Mouse (Mus musculus): ENCODE data around the gene Fam221b.
A peak's percentile ranks its signal among the peaks of the same experiment; 100 is the strongest.

Fam221b gene

GRCm38 (mm10) chr4:43668782-43669427 lies at the start of gene Fam221b, which contains the start of gene Tmem8b:
Fam221b (minus strand) TSS chr4:43669145.
Tmem8b (plus strand) TSS chr4:43668971.
- DNase-seq (ENCODE audit: extremely low spot score, low read depth, low spot score): no peak

DNA sequence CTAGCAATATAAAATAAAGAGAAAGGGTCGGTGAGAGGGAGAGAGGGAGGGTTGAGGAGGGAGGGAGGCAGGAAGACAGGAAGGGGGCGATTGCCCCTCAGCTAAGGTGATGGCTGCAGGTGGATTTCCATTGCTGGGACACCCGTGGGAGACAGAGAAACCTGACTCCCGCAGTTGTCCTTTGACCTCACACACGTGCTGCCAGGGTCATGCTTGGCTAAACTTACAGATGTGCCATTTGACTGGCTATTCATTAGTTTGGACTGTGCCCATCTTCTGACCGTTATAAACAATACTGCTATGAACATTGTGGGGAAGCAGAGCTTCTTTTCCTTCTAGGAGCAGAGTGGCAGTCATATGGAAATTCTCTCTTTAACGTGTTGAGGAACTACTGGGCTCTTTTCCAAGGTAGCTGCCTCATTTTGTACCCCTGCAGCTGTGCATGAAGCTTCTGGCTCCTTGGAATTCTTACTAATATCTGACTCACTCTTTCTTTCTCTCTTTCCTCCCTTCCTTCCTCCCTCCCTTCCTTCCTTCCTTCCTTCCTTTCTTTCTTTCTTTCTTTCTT lies 44.8 kb upstream of the Fam221b start:
- DNase-seq (ENCODE audit: extremely low spot score, low read depth, low spot score): no peak

GRCm38 (mm10) chr4:43711821-43712220 lies 42.9 kb upstream of the Fam221b start:
- peak; percentile 57 for DNase-seq (ENCODE audit: extremely low spot score, low read depth, low spot score)

DNA sequence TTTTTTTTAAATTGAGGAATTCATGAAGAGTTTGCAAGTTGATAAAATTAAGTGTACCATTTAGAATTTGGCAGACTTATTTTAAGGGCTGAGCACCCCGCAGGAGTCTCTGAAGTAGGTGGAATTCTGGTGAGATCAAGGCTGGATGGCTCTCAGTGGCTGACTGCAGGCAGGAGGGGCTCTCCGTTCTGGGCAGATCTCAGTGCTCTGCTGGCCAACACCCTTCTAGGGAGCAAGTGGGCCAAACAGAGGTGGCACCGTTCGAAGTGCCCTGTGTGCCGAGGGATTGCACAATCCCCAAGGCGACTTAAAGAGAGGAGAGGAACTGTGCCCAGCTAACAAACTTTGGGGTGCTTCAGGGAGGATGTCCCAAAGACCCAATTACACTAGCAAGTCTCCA lies 40.9 kb upstream of the Fam221b start, which contains the start of gene Olfr71:
Olfr71 (minus strand) TSS at position 387 of the 400 bp plus-strand sequence.
- no peak for DNase-seq (ENCODE audit: extremely low spot score, low read depth, low spot score)

DNA sequence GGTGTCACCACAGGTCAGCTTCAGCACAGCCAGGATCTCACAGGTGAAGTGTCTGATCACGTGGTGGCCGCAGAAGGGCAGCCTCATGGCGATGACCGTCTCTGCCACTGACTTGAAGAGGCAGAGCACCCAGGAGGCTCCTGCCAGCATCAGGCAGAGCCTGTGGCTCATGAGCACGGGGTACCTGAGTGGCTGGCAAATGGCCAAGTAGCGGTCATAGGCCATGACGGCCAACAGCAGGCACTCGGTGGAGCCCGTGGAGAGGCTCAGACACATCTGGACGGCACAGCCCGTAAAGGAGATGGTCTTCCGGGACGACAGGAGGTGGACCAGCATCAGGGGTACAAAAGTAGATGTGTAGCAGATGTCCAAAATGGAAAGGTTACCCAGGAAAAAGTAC lies 37.0 kb upstream of the Fam221b start:
- DNase-seq (ENCODE audit: extremely low spot score, low read depth, low spot score): no peak

GRCm38 (mm10) chr4:43703851-43704250 lies 34.9 kb upstream of the Fam221b start:
- DNase-seq (ENCODE audit: extremely low spot score, low read depth, low spot score): no peak

DNA sequence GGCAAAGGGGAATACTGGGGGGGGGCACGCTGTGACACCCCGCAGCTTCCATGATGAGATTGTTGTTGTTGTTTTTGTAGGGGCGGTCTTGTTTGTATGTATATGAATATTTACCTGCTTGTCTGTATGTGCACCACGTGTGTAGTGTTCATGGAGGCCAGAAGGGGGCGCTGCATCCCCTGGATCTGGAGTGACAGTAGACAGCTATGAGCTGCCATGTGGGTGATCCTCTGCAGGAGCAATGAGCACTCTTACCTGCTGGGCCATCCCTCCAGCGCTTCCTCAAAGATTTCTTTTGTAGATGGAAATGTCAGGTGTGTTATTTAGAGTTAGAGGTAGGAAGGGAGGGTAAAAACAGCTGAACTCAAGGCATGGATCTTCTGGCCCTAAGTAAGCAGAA lies 34.5 kb upstream of the Fam221b start:
- DNase-seq (ENCODE audit: extremely low spot score, low read depth, low spot score): no peak

DNA sequence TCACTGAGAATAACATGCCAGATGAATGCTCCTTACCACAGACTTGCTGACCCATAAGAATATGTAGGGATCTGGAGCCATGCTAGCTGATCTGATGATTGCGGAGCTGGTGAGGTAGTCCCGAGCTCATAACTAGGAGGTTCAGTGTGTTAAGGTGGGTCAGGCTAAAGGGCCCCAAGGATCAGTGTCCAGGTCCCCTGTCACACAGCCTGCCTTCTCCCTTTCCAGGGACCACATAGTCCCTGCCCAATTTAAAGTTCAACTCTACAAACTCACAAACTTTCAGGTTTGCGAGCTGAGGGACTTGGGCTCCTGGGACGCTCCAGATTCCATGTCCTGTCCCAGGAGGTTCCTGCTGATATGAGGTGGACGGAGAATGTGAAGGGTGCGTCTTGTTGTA lies 31.8 kb upstream of the Fam221b start, which contains the start of gene Olfr70:
Olfr70 (minus strand) TSS at position 101 of the 400 bp plus-strand sequence.
- no peak for DNase-seq (ENCODE audit: extremely low spot score, low read depth, low spot score)

DNA sequence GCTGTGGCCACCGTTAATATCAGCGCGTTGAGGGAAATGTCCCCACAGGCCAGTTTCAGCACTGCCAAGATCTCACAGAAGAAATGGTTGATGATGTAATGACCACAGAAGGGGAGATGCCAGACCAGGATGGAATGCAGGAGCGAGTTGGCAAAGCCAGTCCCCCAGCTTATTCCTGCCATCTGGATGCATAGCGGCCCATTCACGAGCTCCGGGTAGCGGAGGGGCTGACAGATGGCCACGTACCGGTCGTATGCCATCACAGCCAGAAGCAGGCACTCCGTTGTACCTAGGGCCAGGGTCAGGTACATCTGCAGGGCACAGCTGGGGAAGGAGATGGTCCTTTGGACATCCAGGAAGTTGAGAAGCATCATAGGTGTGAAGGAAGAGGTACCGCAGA lies 27.6 kb upstream of the Fam221b start:
- no peak for DNase-seq (ENCODE audit: extremely low spot score, low read depth, low spot score)

- DNase-seq (ENCODE audit: extremely low spot score, low read depth, low spot score): no peak
Measured at GRCm38 (mm10) chr4:43695249-43695671, 26.3 kb upstream of the Fam221b start.

- DNase-seq (ENCODE audit: extremely low spot score, low read depth, low spot score): no peak
Measured at GRCm38 (mm10) chr4:43694439-43695248, 25.7 kb upstream of the Fam221b start.

- no peak for DNase-seq (ENCODE audit: extremely low spot score, low read depth, low spot score)
Measured at GRCm38 (mm10) chr4:43693806-43694241, 24.9 kb upstream of the Fam221b start.

DNA sequence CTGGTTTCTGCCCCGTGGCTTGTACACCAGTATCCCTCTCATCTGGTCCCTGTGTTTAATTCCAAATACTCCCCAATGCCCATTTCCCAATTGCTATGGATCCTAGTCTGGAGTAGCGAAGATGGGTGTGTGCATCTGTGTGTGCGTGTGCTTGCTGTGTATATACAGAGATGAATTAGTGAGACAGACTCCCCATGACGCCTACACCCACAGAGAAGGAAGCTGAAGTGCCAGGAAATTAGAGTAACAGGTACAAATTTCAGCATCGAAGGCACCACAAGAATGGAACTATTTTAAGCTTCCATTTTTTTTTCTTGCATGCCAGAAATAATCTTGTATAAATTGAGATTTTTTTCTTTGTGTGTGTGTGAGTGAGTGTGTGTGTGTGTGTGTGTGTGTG lies 22.1 kb upstream of the Fam221b start:
- no peak for DNase-seq (ENCODE audit: extremely low spot score, low read depth, low spot score)

DNA sequence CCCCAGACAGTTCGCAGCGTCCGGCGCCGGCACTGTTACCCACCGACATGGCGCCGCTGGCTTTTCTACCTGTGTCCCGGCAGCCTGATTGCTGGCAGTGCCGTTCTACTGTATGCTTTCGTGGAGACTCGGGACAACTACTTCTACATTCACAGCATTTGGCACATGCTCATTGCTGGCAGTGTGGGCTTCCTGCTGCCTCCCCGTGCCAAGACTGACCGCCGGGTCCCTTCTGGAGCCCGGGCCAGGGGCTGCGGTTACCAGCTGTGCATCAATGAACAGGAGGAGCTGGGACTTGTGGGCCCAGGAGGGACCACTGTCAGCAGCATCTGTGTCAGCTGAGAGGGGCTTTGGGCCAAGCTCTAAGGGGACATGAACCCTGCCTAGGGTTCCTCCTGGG lies 21.1 kb upstream of the Fam221b start:
- DNase-seq (ENCODE audit: extremely low spot score, low read depth, low spot score): no peak

GRCm38 (mm10) chr4:43679416-43680043 lies 10.6 kb upstream of the Fam221b start:
- DNase-seq (ENCODE audit: extremely low spot score, low read depth, low spot score): no peak

DNA sequence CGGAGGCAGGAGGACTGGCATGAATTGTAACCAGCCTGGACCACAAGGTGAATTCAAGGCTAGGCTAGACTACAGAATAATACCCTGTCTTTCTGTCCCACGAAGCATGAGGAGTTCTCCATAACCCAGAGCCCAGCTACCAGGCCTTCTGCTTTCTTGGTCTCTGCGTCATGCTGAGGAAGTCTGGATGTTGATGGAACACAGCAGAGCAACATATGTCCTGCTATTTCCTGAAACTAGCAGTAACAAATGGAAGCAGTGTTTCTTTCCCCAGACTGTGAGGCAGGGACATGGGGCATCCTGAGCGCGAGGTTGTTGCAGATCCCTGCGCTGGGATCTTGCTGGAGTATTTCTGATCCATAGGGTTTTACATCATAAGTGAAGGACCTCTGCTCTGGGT lies 9.6 kb upstream of the Fam221b start:
- no peak for DNase-seq (ENCODE audit: extremely low spot score, low read depth, low spot score)

DNA sequence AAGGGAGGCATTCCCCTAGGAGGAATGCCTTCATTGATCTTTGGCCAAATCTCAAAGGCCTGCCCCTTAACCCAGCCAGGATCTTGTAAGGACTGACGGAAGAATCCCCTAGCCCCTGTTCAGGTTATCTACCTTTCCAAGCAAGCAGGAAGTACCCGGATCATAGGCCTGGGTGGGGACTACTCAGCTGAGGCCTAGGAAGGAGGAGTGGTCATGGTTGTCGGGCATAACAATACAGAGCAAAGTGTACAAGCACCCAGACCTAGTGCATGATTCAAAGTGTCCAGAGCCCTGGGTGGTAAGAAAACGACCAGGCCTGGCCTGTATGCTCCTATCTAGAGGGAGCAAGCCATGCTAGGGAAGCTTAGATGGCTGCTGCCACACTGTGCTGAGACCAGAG lies 6.7 kb upstream of the Fam221b start:
- no peak for DNase-seq (ENCODE audit: extremely low spot score, low read depth, low spot score)

GRCm38 (mm10) chr4:43674974-43675373 lies 6.0 kb upstream of the Fam221b start:
- no peak for DNase-seq (ENCODE audit: extremely low spot score, low read depth, low spot score)

- DNase-seq (ENCODE audit: extremely low spot score, low read depth, low spot score): no peak
Measured at GRCm38 (mm10) chr4:43673703-43674102, 4.8 kb upstream of the Fam221b start.

DNA sequence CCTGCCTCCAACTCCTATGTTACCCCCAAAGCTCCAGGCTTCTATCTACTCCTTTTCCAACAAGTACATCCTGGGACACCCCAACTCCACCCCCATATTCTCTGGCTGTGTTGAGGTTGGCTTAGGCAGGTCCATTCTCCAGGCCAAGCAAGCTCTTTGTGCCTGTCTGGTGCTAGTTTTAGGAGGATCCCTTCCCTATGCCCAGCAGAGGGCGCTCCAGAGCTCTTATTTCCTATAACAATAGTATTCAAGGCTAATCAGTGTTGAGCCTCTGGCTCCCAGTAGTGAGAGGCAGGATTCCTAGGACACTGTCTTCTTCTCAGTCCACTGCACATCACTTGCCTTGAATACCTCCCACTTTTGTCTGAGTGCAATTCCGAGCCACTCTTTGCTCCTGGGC lies 3.1 kb upstream of the Fam221b start:
- peak; percentile 80 for DNase-seq (ENCODE audit: extremely low spot score, low read depth, low spot score)

- no peak for DNase-seq (ENCODE audit: extremely low spot score, low read depth, low spot score)
Measured at GRCm38 (mm10) chr4:43669428-43669794, 466 bp upstream of the Fam221b start.

Measured in hindlimb bud, embryonic 11.5 days (tissue).